Mouse (Mus musculus): ENCODE results near the gene Ska3.

- no peak for TF ChIP-seq POLR2A (IDR thresholded peaks at IDR 0.05; ENCODE audit: insufficient read length, low read depth)
- TF ChIP-seq CEBPB (IDR thresholded peaks at IDR 0.05; ENCODE audit: insufficient read depth, poor library complexity, severe bottlenecking): no peak
- TF ChIP-seq USF1 (IDR thresholded peaks at IDR 0.05; ENCODE audit: low read depth): no peak
- TF ChIP-seq MAX (IDR thresholded peaks at IDR 0.05; ENCODE audit: low read depth): no peak
- no peak for TF ChIP-seq POLR2AphosphoS2 (IDR thresholded peaks at IDR 0.05; ENCODE audit: insufficient read length, low read depth)
- no peak for TF ChIP-seq TCF12 (IDR thresholded peaks at IDR 0.05; ENCODE audit: insufficient read depth, poor library complexity, severe bottlenecking)
- no peak for TF ChIP-seq E2F4 (IDR thresholded peaks at IDR 0.05; ENCODE audit: insufficient read depth)
- TF ChIP-seq MYOD1 (IDR thresholded peaks at IDR 0.05; ENCODE audit: control insufficient read depth in 1 of 3, insufficient read length in 2 of 3, low read depth in 2 of 3): no peak
- no peak for TF ChIP-seq REST (IDR thresholded peaks at IDR 0.05; ENCODE audit: insufficient read depth, insufficient read length)
- TF ChIP-seq SRF (IDR thresholded peaks at IDR 0.05; ENCODE audit: control insufficient read depth, insufficient read length, low read depth): no peak
- no peak for TF ChIP-seq MYOG (IDR thresholded peaks at IDR 0.05; ENCODE audit: control insufficient read depth in 1 of 3, insufficient read depth in 1 of 3, insufficient read length in 2 of 3, low read depth in 2 of 3)
These were observed 39.3 kb upstream of the Ska3 start for GRCm38 (mm10) chr14:57865256-57865655.
